Mouse (Mus musculus) 416B (cell line): ENCODE data around the gene Caln1.

ENCODE experiments used
- DNase-seq: peaks from one replicate; pipeline ENCODE4 v3.0.0; 2011; ENCODE audit warnings: low read depth

The Caln1 gene

GRCm38 (mm10) chr5:130394386-130394785, 25.1 kb downstream of the Caln1 start:
- no peak for DNase-seq

- no peak for DNase-seq
These were observed 25.9 kb downstream of the Caln1 start for GRCm38 (mm10) chr5:130395142-130395541.

DNA sequence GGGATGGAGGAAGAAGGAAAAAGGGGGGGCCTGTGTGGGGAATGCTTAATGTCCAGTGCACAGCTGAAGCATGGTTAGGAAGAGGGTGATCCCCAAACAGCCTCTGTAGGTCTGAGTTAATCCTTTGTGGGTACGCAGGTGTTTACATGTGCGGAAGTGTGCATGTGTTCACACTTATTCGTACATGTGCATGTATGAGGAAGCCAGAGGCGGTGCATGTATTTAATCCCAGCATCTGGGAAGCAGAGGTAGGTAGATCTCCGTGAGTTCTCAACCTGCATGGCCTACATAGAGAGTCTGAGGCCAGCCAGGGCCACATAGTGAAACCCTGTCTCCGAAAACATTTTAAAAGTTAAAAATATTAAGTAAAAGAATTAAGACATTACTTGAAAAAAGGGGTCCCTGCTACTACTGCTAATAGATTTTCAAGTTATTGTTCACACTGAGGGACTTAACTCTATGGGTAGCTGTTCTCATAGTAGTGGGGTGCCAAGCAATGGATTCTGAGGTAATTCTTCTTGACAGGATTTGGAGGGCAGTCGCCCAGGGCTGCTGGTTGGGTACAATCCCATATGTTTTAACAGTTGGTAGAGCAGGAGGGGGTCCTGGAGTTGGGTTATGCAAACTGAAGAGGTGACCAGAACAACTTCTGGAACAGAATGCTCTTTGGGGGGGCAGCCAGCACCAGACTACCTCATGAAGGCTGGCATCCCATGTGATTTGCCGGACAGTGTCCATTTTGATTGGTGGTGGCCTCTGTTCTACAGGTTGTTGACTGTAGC, 31.1 kb downstream of the Caln1 start:
- DNase-seq = no peak

DNA sequence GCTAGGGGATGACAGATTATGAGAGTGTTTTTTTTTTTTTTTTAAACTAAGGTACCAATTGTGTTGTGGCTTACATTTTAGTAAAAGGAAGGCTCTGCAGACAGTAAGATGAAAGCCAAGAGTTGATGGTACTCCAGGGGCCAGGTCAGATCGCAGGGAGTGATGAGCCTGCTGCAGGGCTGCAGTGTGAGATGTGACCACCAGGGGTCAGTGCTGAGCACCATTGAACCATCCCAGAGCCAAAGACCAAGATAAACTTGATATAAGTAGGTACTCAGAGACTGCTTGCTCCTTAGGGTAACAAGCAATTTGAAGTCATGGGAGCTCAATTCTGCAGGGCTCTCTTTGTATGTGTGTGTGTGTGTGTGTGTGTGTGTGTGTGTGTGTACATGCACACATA, 35.9 kb downstream of the Caln1 start:
- peak; percentile 32 for DNase-seq

GRCm38 (mm10) chr5:130409706-130410105, 40.5 kb downstream of the Caln1 start:
- no peak for DNase-seq

DNA sequence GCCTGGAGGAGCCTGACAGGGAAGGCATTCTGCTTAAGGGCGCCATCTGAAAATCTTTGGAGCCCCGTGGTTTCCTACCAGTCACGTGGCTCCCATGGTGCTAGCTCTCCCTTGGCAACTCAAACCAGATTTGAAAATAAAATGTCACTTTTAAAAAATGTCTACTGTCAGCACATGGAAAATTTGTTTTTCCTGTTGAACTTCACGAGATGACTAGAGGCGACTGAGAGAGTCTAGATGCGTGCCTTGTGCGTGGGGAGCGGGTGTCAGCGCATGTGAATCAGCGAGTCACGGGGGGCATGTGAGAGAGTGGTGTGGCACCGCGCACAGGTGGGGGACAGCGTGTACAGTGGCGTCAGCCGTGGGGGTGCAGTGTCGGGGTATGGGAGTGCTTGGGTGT, 42.3 kb downstream of the Caln1 start:
- DNase-seq = no peak

DNA sequence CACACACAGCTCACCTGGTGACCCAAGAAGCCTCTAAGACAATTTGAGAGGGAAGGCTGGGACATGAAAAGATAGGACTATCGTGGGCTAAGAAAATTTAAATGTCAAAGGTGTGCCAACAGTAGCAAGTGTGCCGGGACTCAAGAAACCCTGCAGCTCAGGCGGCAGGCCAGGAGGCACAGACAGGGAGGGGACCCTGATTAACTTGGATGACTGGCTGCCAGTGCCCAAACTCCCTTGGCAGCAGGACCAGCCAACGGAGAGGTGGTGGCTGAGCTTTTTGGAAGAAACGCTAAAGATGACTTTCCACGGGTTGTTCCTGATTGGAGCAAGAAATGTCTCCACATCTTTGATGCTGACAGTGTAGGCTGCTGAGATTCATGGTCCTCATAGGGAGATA, 78.2 kb downstream of the Caln1 start:
- DNase-seq = no peak

- no peak for DNase-seq
These were observed 79.2 kb downstream of the Caln1 start for GRCm38 (mm10) chr5:130448491-130448890.

GRCm38 (mm10) chr5:130448931-130449856, 79.9 kb downstream of the Caln1 start:
- no peak for DNase-seq

DNA sequence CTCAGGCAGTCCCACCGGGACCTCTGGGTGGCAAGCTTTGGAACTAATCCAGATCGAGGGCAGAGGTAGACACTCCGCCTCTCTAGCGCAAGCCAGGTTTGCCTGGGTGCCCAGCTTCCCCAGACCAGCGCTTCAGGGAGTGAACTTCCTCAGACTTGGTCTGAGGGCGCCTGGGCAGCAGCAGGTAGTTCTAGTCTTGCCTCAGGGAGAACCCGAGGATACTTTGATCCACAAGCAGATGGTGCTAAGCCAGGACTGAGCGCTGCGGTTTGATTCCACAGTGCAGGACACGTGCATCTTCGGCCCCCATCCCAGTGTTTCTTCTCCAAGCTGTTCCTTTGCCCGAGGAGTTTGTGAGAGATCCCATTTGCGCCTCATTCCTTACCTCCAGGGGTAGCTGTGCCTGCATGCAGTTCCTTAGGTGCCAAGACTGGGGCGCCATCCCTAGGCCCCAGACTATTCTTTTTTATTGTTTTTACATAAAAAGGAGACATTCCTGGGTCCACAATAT, 80.8 kb downstream of the Caln1 start:
- DNase-seq = no peak

DNA sequence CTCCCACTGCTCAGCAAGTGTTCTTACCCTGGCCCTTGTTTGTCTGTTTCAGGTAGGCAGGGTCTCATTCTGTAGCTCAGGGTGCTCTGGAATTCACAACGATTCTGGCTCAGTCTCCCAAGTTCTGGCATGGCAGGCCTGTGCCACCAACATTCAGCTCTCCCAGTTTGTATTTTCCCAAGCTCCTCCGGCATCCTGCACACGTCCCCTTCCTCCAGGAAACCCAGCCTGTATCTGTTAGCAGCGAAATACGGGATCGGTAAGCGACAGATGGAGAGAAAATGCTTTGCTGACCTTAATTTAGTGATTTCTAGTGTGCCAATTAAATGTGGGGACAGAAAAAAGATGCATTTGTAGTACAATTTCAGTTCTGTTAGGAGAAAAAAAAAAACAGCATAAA, 88.8 kb downstream of the Caln1 start:
- no peak for DNase-seq

DNA sequence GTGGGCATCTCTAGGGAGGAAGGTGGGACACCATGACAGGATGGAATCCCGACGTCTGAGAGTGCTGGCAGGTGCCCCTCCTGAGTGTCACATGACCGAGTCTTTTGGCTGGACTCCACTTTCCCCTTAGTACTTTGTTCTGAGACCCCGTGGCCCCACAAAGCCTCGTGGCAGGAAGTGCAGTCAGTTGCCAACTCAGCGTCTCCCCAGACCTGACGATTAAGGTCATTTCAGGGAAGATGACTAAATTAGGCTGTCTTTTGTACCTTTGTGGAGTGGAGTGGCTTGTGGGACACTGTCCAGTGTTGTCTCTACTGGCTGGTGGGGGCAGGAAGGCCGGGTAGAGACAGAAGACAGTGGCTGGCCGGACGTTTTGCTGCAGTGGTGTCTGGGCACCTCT, 103.0 kb downstream of the Caln1 start:
- DNase-seq = no peak

DNA sequence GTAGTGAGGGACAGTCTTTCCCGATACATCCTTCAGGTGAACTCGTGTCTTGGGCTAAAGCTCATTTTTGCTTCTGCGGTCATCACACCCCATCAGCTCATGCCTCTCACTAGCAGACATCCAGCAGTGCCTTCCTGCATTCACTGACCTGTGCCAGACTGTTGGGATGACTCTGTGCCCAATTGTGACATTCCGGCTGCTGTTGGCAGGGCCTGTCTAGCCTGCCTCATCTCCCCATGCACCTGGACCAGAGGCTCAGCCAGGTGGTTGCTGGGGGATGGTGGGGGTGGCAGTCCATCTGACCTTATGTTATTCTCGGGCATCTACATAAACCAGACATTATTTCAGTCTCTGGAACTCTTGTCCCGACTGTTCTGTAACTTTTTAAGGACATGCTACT, 105.6 kb downstream of the Caln1 start:
- no peak for DNase-seq

DNA sequence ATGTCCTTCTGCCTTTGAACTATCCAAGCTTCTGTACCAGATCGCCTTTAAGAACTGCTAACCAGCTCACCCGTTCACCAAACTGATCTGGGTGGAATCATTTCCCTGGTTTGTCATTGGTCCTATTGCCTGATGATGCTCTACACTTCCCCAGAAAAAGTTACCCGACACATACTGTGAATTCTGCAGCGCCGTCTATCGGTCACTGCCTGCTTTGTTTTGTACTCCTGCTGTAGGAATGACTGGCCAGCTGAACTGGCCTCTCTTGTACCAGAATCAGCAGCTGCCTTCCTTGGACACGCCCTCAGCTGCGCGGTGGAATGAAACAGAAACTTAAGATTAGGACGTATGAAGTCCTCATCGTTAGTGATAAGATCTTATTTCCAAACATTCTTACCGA, 107.5 kb downstream of the Caln1 start:
- no peak for DNase-seq

- no peak for DNase-seq
These were observed 111.0 kb downstream of the Caln1 start for GRCm38 (mm10) chr5:130480290-130480689.

DNA sequence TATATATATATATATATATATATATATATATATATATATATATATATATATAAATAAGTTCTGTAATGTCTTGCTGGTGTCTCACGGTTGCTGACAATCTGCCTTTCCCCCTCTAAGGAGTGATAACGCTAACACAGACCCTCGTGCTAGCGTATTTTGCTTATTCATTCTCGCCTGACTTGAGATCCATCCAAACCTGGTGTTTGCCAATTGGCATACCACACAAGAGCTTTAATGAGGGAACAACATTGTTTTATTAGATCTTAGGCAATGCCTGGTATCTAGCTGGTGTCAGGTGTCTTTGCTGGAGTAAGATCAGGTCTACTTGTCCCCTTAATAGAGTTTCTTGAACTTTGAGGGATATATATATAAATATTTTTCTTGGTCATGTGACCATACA, 122.2 kb downstream of the Caln1 start:
- no peak for DNase-seq

DNA sequence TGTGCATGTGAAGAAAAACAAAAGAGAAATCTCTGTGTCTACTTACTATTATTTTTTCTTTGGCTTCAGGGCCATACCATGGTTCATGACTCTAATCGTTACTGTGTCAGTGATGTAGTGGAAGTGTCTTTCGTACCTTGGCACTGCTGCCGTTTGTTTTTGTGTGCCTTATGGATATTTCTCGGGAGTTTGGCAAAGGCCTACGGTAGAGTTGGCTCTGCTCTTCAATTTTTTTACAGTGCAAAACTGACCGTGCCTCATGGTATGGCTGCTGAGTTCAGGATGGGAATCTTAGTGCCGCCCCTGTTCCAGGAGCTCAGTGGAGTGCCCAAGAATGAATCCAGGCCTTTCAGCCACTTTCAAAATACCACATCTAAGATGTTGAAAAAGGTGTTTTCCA, 123.0 kb downstream of the Caln1 start:
- no peak for DNase-seq

GRCm38 (mm10) chr5:130502541-130502940, 133.3 kb downstream of the Caln1 start:
- DNase-seq = no peak

DNA sequence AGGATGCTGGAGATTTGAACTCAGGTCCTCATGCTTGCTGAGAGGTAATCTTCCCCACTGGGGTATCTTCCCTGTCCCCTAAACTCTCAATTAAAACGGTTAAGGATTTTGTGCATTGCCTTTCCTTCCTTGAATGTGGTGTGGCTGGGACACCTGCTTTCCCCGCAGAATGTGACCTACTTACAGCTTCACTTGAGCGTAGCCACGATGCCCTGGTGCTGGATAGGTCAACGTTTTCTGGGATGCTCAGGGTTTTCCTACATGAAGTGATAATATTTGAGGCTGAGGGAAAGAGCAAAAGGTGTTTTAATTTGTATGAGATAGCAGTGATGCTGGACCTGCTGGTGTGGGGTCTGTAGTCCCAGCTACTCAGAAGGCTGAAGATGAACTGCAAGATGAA, 135.6 kb downstream of the Caln1 start:
- DNase-seq = no peak

GRCm38 (mm10) chr5:130510516-130510915, 141.3 kb downstream of the Caln1 start:
- DNase-seq = no peak

- DNase-seq = no peak
These were observed 146.1 kb downstream of the Caln1 start for GRCm38 (mm10) chr5:130515395-130515794.

- no peak for DNase-seq
These were observed 151.3 kb downstream of the Caln1 start for GRCm38 (mm10) chr5:130520527-130520926.

- DNase-seq = no peak
These were observed 158.2 kb downstream of the Caln1 start for GRCm38 (mm10) chr5:130527416-130527815.
